Mouse (Mus musculus): ENCODE measurements around the gene Ccr6. TPM values are rescaled to one million over a fixed set of nuclear protein-coding genes. Genes with fewer than 3 reads are reported as not detected.
"Not testable (repeated sequence)": the region's sequence is repeated elsewhere in the genome, so short reads cannot be mapped to it uniquely, and the experiment has no call there.

Gene Ccr6
- polyA plus RNA-seq, 1 experiment, result 4.8 TPM

DNA sequence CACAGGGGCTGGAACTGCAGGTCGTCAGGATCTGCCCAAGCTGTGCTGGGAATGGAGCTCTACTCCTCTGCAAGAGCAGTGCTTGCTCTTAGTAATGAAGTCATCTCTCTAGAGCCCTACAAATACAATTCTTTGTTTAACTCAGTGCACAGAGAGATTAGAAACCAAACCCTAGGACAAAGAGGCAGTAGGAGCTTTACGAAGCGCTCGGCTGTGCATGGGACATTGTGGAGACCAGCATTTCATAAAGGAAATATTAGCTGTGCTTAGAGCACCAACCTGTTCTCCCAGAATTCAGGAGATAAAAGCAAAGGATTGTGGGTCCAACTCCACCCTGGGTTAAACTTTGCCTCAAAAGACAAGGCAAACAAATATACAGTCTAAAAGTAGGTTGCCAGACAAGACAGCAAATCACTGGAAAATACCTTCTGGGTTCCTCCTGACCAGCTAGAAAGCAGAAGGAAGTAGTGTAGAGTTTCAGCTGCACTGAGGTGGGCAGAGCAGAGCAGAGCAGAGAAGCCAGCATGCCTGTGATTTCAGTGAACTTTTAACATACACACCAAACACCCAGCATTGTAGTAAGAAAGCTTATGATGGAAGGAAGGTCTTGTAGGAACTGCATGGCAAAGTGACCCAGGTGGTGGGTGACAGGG, 10.4 kb downstream of the Ccr6 start:
- TF ChIP-seq POLR2A (IDR thresholded peaks at IDR 0.05; ENCODE audit: borderline replicate concordance, extremely low read depth, low read depth, low read length) (no peak), CTCF (IDR thresholded peaks at IDR 0.05; ENCODE audit: insufficient read depth, low read length) (no peak)
- Histone ChIP-seq H3K4me1 (ENCODE audit: control insufficient read depth, insufficient read depth, low read length) (peaks cover 4% of the 10 kb centered on the region; the same call in 1 of the 2 replicates), H3K4me3 (replicated peaks; ENCODE audit: extremely low read depth, low read depth, low read length) (no peak overlapping the region)
- no peak for DNase-seq
- WGBS, result 64% methylated on average over 4 of the region's 4 CpGs

DNA sequence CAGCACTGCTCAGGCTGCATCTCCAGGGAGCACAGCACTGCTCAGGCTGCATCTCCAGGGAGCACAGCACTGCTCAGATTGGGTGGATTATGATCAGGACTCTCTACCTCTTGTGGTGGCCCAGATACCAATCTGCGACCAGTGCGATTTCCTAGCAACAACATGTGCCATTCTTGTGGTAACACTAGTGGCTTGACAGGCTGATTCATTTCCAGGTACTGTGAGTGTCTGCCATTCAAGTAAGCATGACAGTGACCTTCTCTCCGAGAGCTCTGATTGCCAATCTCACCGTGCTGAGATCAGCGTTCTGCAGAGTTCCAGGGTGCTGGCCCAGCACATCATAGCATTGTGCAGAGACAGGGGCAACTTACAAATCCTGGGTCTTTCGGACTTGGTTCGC, 15.9 kb downstream of the Ccr6 start:
- no peak for DNase-seq
- WGBS, result 86% methylated on average over 7 of the region's 7 CpGs
- H3K4me1 ChIP-seq (ENCODE audit: control insufficient read depth, insufficient read depth, low read length), result no peaks in the 10 kb centered on the region
- no peak overlapping the region for H3K4me3 ChIP-seq (replicated peaks; ENCODE audit: extremely low read depth, low read depth, low read length)
- TF ChIP-seq POLR2A (IDR thresholded peaks at IDR 0.05; ENCODE audit: borderline replicate concordance, extremely low read depth, low read depth, low read length) (no peak), CTCF (IDR thresholded peaks at IDR 0.05; ENCODE audit: insufficient read depth, low read length) (no peak)

DNA sequence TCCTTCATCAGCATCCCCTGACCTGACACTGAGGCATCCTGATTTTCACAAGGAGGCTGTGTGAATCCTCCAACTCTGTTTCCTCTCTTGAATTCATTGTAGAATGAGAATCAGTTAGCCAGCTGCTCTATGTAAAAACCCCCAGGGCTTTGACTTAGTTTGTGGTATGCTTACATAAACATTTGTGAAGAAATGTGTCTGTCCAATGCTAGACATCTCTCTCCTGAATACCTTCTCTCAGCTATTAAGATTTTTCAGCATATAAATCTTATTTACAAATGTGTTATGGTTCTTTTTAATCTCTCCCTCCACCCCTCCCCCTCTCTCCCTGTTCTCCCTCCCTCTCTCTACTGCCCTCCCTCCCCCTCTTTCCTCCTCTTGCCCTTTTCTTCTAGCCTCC, 18.4 kb downstream of the Ccr6 start:
- Histone ChIP-seq H3K4me3 (replicated peaks; ENCODE audit: extremely low read depth, low read depth, low read length) (no peak overlapping the region), H3K4me1 (ENCODE audit: control insufficient read depth, insufficient read depth, low read length) (no peaks in the 10 kb centered on the region)
- DNase-seq, result no peak
- no peak for TF ChIP-seq CTCF (IDR thresholded peaks at IDR 0.05; ENCODE audit: insufficient read depth, low read length)
- no peak for TF ChIP-seq POLR2A (IDR thresholded peaks at IDR 0.05; ENCODE audit: borderline replicate concordance, extremely low read depth, low read depth, low read length)

DNA sequence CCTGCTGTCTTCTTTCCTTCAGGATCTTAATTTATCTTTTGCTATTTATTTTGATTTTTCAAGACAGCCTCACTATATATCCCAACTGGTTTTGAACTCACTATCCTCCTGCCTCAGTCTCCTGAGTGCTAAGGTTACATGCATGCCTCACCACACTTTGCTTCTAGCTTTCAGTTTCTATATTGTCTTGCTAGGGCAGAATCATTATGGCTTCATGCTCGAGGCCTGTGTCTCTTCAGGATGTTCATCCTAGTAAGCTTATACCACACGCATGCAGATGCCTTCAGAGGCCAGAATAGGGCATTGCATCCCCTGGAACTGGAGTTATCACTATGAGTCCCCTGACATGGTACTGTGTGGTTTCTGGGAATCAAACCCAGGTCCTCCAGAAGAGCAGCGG, 19.1 kb downstream of the Ccr6 start:
- Histone ChIP-seq H3K4me1 (ENCODE audit: control insufficient read depth, insufficient read depth, low read length) (no peaks in the 10 kb centered on the region), H3K4me3 (replicated peaks; ENCODE audit: extremely low read depth, low read depth, low read length) (no peak overlapping the region)
- 72% methylated on average over 3 of the region's 3 CpGs for WGBS
- DNase-seq, result no peak
- TF ChIP-seq CTCF (IDR thresholded peaks at IDR 0.05; ENCODE audit: insufficient read depth, low read length) (no peak), POLR2A (IDR thresholded peaks at IDR 0.05; ENCODE audit: borderline replicate concordance, extremely low read depth, low read depth, low read length) (no peak)

DNA sequence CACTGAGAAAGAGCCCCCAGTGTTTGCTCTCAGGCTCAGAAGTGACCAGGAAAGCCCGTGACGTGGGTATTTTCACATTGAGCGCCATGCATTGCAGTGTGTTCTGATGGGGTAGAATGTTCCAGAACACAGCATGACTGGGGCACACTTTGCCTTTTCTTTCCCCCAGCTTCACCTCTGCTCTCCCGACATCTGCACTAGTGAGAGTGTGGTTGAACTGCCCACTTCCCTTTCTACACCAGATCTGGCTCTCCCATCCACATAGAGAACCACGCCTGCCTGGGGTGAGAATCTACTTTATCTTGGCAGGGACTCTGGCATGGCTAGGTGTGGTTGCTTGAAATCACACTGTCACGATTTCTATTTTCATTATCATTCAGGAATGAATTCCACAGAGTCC, 19.7 kb downstream of the Ccr6 start:
- TF ChIP-seq CTCF (IDR thresholded peaks at IDR 0.05; ENCODE audit: insufficient read depth, low read length), result no peak
- no peak for TF ChIP-seq POLR2A (IDR thresholded peaks at IDR 0.05; ENCODE audit: borderline replicate concordance, extremely low read depth, low read depth, low read length)
- WGBS, result 58% methylated on average over 6 of the region's 6 CpGs
- no peak for DNase-seq
- Histone ChIP-seq H3K4me1 (ENCODE audit: control insufficient read depth, insufficient read depth, low read length) (no peaks in the 10 kb centered on the region), H3K4me3 (replicated peaks; ENCODE audit: extremely low read depth, low read depth, low read length) (no peak overlapping the region)

DNA sequence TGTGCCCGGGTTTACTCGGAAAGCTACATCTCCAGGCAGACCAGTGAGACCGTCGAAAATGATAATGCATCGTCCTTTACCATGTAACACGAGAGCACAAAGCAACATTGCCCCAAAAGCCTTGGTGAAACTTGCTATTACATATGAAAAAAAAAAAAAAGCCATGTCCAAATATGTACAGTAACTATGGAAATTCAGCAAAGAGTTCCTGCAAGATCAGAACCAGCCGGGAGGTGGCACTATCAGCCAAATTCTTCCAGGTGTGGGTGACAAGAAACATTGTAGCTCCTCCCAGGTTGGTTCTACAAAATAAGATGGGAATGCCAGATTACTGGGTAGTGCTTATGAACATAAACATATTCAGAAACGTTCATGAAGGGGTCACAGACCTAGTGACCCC, 21.1 kb downstream of the Ccr6 start:
- no peak for TF ChIP-seq POLR2A (IDR thresholded peaks at IDR 0.05; ENCODE audit: borderline replicate concordance, extremely low read depth, low read depth, low read length)
- TF ChIP-seq CTCF (IDR thresholded peaks at IDR 0.05; ENCODE audit: insufficient read depth, low read length), result no peak
- no peak for DNase-seq
- no peaks in the 10 kb centered on the region for H3K4me1 ChIP-seq (ENCODE audit: control insufficient read depth, insufficient read depth, low read length)
- no peak overlapping the region for H3K4me3 ChIP-seq (replicated peaks; ENCODE audit: extremely low read depth, low read depth, low read length)
- WGBS, result 68% methylated on average over 8 of the region's 8 CpGs

DNA sequence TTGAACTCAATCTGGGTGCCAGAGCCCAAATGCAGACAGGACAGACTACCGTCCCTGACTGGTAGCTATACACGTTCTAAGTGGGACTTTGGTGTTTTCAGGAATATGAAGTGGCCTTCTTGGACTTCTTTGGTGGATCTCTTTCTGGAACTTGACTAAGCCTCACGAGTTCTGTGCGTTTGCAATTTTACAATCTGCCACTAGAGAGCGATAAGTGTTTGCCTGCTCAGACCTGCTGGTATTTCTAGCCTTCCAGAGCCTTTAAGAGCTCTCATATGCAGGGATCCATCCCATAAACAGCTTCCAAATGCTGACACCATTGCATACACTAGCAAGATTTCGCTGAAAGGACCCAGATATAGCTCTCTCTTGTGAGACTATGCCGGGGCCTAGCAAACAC, 28.8 kb downstream of the Ccr6 start:
- not testable (repeated sequence) for H3K4me1 ChIP-seq (ENCODE audit: control insufficient read depth, insufficient read depth, low read length); H3K4me3 ChIP-seq (replicated peaks; ENCODE audit: extremely low read depth, low read depth, low read length); DNase-seq
- 10% methylated on average over 7 of the region's 7 CpGs for WGBS
- peak; percentile 56 for TF ChIP-seq CTCF (IDR thresholded peaks at IDR 0.05; ENCODE audit: insufficient read depth, low read length)

DNA sequence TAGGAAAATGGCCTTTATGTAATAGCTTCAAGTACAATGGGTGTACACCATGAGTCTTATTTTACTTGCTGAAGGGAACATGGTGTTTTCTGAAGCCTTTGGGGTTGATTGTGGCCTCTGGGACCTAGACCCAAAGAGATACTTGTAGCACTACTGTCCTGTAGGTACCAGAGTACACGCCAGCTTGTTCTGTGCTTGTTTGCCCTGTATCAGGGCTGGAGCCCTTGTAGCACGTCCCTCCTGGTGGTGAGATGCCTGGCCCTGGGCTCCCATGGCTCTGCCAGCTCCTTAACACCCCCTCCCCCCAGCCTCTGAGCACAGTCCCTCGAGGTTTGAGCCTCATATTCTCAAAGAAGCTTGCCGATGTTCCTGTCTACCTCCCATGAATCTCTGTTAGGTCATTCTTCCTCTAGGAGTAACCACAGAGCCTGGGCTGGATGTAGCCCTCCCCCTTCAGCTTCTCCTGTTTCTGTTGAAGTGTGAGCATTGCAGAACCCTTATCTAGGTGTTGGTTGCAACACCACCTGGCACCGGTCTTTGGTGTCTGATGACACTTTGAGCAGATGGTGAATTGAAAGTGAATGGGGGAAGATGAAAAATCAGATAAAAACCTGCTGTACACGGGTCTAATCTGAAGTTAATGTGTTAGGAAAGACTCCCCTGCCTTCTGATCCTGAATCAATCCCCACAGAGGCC, 36.4 kb downstream of the Ccr6 start:
- TF ChIP-seq POLR2A (IDR thresholded peaks at IDR 0.05; ENCODE audit: borderline replicate concordance, extremely low read depth, low read depth, low read length), result no peak
- no peak for TF ChIP-seq CTCF (IDR thresholded peaks at IDR 0.05; ENCODE audit: insufficient read depth, low read length)
- 35% methylated on average over 6 of the region's 6 CpGs for WGBS
- DNase-seq, result peak; percentile 31
- no peaks in the 10 kb centered on the region for H3K4me1 ChIP-seq (ENCODE audit: control insufficient read depth, insufficient read depth, low read length)
- no peak overlapping the region for H3K4me3 ChIP-seq (replicated peaks; ENCODE audit: extremely low read depth, low read depth, low read length)

DNA sequence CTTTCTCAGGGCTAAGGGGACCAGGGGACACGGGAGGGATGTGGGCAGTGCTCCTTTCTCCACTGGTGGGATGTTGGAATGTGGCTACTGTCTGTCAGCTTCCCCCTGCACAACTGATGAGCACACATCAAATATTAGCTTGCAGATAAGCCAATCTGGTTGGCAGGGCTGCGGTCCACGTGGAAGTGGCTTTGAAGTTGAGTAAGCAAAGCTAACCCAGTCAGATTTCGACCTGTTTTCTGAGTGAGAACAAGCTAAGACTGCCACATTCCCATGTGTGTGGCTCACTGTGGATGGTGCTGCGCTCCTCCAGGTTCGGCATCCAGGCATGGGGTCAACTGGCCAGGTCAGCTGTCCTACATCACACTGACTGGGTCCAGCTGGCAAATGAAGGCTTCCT, 37.1 kb downstream of the Ccr6 start:
- no peak for TF ChIP-seq CTCF (IDR thresholded peaks at IDR 0.05; ENCODE audit: insufficient read depth, low read length)
- no peak for TF ChIP-seq POLR2A (IDR thresholded peaks at IDR 0.05; ENCODE audit: borderline replicate concordance, extremely low read depth, low read depth, low read length)
- Histone ChIP-seq H3K4me1 (ENCODE audit: control insufficient read depth, insufficient read depth, low read length) (no peaks in the 10 kb centered on the region), H3K4me3 (replicated peaks; ENCODE audit: extremely low read depth, low read depth, low read length) (no peak overlapping the region)
- DNase-seq, result peak; percentile 12
- 38% methylated on average over 6 of the region's 6 CpGs for WGBS

DNA sequence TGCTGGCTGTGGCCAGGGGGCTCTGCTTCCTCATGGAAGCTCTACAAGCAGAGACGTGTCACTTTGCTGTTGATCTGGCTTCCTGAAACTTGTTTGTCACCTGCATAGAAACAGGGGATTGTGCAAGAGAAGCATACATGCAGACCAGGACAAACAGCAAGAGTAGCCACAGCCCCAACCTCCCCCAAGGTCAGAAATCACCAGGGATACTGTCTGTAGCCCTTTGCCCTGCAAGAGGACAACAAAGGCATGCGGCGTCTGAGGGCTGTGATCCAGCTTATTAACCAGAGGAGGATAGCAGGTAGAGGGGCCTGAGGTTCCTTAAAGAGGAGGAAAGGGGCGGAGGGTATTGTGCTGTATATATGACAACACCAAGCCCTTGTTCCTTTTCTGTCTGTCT, 40.2 kb downstream of the Ccr6 start:
- H3K4me1 ChIP-seq (ENCODE audit: control insufficient read depth, insufficient read depth, low read length), result no peaks in the 10 kb centered on the region
- H3K4me3 ChIP-seq (replicated peaks; ENCODE audit: extremely low read depth, low read depth, low read length), result no peak overlapping the region
- WGBS, result 71% methylated on average over 4 of the region's 4 CpGs
- no peak for DNase-seq
- TF ChIP-seq CTCF (IDR thresholded peaks at IDR 0.05; ENCODE audit: insufficient read depth, low read length) (no peak), POLR2A (IDR thresholded peaks at IDR 0.05; ENCODE audit: borderline replicate concordance, extremely low read depth, low read depth, low read length) (no peak)
